Mouse (Mus musculus): ENCODE measurements at regions not wholly inside any gene's neighbourhood (a gene's known extent, or its start where the extent isn't known, plus 50 kb on each side); places are given as distances from the start of the nearest gene placed in this dataset.

DNA sequence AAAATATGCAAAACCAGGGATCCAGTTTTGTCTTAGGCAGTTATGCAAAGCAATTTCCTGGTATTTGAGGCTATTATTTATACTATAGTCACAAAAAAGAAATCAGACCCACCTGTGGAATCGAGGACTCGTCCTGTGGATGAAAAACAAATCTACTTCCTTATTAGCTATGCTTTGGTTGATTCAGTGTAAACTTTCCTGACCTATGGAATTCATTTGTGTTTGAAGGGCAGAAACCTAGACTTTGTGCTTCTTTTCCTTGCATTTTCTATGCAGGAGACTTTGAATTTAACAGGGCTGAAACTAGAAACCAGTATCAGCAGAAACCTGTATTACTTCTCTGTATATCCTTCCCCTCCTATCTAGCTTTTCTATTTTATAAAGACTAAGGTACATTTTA is 70.2 kb upstream of the Slco6d1 start:
- 45% methylated on average over 2 of the region's 2 CpGs for WGBS
- DNase-seq, result no peak

DNA sequence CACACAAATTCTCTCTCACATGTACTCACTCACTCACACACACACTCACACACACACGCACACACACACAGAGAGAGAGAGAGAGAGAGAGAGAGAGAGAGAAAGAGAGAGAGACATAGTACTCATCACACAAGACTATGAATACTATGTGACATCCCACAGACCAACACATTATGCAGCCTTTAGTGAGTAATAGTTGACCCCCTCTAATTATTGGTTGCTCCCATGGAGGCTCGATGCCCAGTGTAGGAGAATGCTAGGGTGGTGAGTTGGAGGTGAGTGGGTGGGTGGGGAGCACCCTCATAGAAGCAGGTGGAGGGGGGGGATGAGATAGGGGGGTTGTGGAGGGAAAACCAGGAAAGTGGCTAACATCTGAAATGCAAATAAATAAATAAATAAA is 69.4 kb upstream of the Slco6d1 start:
- whole genome bisulfite sequencing, result 84% methylated on average over 2 of the region's 2 CpGs

More for the DNA sequence above, 70.2 kb upstream of the Slco6d1 start:
- no peaks in the 10 kb centered on the region for H3K4me1 ChIP-seq (ENCODE audit: control insufficient read depth, insufficient read depth, low read length)
- no peaks in the 10 kb centered on the region for H3K27me3 ChIP-seq (replicated peaks; ENCODE audit: control insufficient read depth, insufficient read depth, low read length)
- no peaks in the 10 kb centered on the region for H3K36me3 ChIP-seq (ENCODE audit: control insufficient read depth, insufficient read depth, low read length)
- no peak for TF ChIP-seq POLR2A (IDR thresholded peaks at IDR 0.05; ENCODE audit: low read depth, low read length)
- TF ChIP-seq CTCF (conservative IDR thresholded peaks at IDR 0.05; ENCODE audit: insufficient read depth, insufficient read length, low read depth, low read length), result no peak
- H3K4me3 ChIP-seq (ENCODE audit: insufficient read depth, low read depth, low read length), result no peak overlapping the region
- H3K27ac ChIP-seq (ENCODE audit: insufficient read depth, low read depth, low read length), result no peak overlapping the region

More for the DNA sequence above, 69.4 kb upstream of the Slco6d1 start:
- no peak for DNase-seq
- Histone ChIP-seq H3K27me3 (replicated peaks; ENCODE audit: control insufficient read depth, insufficient read depth, low read length) (no peaks in the 10 kb centered on the region), H3K4me3 (ENCODE audit: insufficient read depth, low read depth, low read length) (no peak overlapping the region), H3K36me3 (ENCODE audit: control insufficient read depth, insufficient read depth, low read length) (no peaks in the 10 kb centered on the region), H3K4me1 (ENCODE audit: control insufficient read depth, insufficient read depth, low read length) (no peaks in the 10 kb centered on the region), H3K27ac (ENCODE audit: insufficient read depth, low read depth, low read length) (no peak overlapping the region)
- no peak for TF ChIP-seq POLR2A (IDR thresholded peaks at IDR 0.05; ENCODE audit: low read depth, low read length)
- no peak for TF ChIP-seq CTCF (conservative IDR thresholded peaks at IDR 0.05; ENCODE audit: insufficient read depth, insufficient read length, low read depth, low read length)
